Mouse (Mus musculus) hindbrain, postnatal 0 days (tissue): ENCODE results near the gene Hist4h4. TPM values are rescaled to one million over a fixed set of nuclear protein-coding genes. Genes with fewer than 3 reads are reported as not detected.

Experiments
- ATAC-seq: fragments of 200-750 bp; cut with Nextera tagmentation; 2 replicates; pipeline ENCODE4 v1.8.0; 2017; ENCODE audit warnings: mild to moderate bottlenecking, moderate TSS enrichment, moderate library complexity
- DNase-seq: peaks from one replicate; pipeline ENCODE4 v3.0.0-alpha.2; 2015; ENCODE audit warnings: low spot score
- H3K27ac ChIP-seq: fragments of 300-500 bp; sonication (generic); 2 replicates; pipeline ENCODE4 v1.5.1; 2014; ENCODE audit warnings: mild to moderate bottlenecking
- H3K27me3 ChIP-seq: fragments of 300-500 bp; sonication (generic); 2 replicates; pipeline ENCODE4 v1.6.1; 2014; ENCODE audit warnings: low read length, mixed read lengths; ENCODE audit not compliant: insufficient read depth
- H3K36me3 ChIP-seq: fragments of 300-500 bp; sonication (generic); 2 replicates; pipeline ENCODE4 v1.6.1; 2014; ENCODE audit warnings: low read length, mixed read lengths; ENCODE audit not compliant: insufficient read depth
- H3K4me1 ChIP-seq: fragments of 300-500 bp; sonication (generic); 2 replicates; pipeline ENCODE4 v1.6.1; 2014; ENCODE audit warnings: antibody characterized with exemption, low read length, mixed read lengths; ENCODE audit not compliant: insufficient read depth
- H3K4me2 ChIP-seq: fragments of 300-500 bp; sonication (generic); 2 replicates; pipeline ENCODE4 v1.6.1; 2014; ENCODE audit warnings: low read depth, mild to moderate bottlenecking, low read length, moderate library complexity, mixed read lengths
- H3K4me3 ChIP-seq: fragments of 300-500 bp; sonication (generic); 2 replicates; pipeline ENCODE4 v1.5.1; 2014; ENCODE audit warnings: low read length
- H3K9ac ChIP-seq: fragments of 300-500 bp; sonication (generic); replicated peaks from 2 replicates; pipeline ENCODE4 v1.6.1; 2014; ENCODE audit warnings: mild to moderate bottlenecking, low read length, moderate library complexity, mixed read lengths
- H3K9me3 ChIP-seq: fragments of 300-500 bp; sonication (generic); 2 replicates; pipeline ENCODE4 v1.6.1; 2016; ENCODE audit warnings: low read length, mixed read lengths
- CTCF ChIP-seq: IDR thresholded peaks from 2 replicates; pipeline ENCODE4 v1.5.1; 2016; ENCODE audit warnings: antibody characterized with exemption, control low read depth, low read depth
- WGBS: fragments of 180-500 bp; shearing (Covaris S2); extraction: QIAGEN DNeasy Blood & Tissue Kit; methylation state at CpG from one replicate; pipeline ENCODE4 v1.1.7; 2014; 5-methylcytosine and 5-hydroxymethylcytosine counted together
- polyA plus RNA-seq: library from polyadenylated mRNA; unstranded; fragments of >200 nt; fragmentation: Nextera tagmentation; extraction: Ambion mirVana; gene quantifications from 2 replicates; pipeline ENCODE4 v1.2.1, GENCODE M21; 2015
- total RNA-seq: library from RNA; depleted of rRNA; stranded (reverse); fragments of >200 nt; gene quantifications from 2 replicates; pipeline ENCODE4 v1.2.3, GENCODE M21; 2014; rRNA removed

Gene Hist4h4
- total RNA-seq (80.5 and 164 TPM in 2 replicates), polyA plus RNA-seq (0.39 and 0.47 TPM in 2 replicates)

DNA sequence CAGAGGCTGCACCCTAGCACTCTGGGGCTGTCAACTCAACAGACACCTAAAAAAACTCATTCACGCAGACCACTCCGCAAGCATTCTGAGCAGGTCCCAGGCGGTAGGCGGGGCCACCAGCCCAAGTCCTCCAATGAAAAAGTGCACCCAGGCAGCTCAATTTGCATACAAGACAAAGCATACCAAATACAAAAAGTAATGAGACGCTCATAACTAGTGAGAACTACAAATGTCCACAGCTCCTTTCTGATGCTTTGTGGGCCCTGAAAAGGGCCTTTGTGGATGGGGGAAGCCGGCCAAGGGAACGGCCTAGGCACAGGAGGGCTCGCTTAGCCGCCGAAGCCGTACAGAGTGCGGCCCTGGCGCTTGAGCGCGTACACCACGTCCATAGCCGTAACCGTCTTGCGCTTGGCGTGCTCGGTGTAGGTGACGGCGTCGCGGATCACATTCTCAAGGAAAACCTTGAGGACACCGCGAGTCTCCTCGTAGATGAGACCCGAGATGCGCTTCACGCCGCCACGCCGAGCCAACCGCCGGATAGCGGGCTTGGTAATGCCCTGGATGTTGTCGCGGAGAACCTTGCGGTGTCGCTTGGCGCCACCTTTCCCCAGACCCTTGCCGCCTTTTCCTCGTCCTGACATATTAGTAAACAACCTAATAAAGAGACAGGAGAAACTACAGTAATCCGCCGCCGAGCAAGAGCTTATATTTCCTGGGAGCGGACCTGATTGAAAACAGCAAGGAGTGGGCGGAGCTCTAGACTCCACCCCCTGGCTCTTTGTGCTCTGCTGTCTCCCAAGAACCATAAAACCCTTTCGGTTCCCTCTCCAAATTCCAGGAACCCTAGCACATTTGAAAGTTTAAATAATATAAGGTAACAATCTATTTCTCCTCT lies at the start of gene Hist4h4:
Gene Hist4h4 (minus strand): TSS at position 677 of the 895 bp plus-strand sequence.
- no peak for TF ChIP-seq CTCF
- peaks cover 3% of the 10 kb centered on the region; the same call in 1 of the 2 replicates for H3K4me1 ChIP-seq
- peak within 1 kb of the TSS; percentile 82 for H3K4me3 ChIP-seq
- H3K27me3 ChIP-seq = no peaks in the 10 kb centered on the region
- no peaks in the 10 kb centered on the region for H3K36me3 ChIP-seq
- no peaks in the 10 kb centered on the region for H3K9me3 ChIP-seq
- peak within 1 kb of the TSS; percentile 83 for H3K9ac ChIP-seq
- WGBS = under 1% methylated on average over 50 of the region's 50 CpGs
- H3K4me2 ChIP-seq = peak within 1 kb of the TSS; percentile 84
- H3K27ac ChIP-seq = peak within 1 kb of the TSS; percentile 99
- ATAC-seq (peak; percentile 73), DNase-seq (peak; percentile 94)

DNA sequence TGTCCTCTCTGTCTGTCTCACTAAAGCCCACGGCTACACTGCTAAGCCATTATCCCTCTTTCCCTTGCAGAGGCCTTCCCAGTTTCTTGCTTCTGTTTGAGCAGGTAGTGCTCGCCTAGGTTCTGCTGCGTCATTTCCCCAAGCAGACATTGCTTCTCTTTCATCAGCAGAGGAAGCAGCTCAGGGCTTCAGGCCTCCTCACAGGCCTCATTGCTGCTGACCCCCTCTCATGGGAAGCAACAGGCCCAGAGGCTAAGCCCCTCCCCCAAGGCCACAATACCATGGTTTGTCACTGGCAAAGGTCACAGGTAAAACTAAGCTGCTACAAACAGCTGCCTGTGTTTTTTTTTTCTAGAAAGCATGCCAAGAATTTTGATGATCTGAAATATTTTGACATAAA lies 48.5 kb upstream of the Hist4h4 start:
- Histone ChIP-seq H3K9me3 (no peaks in the 10 kb centered on the region), H3K4me1 (no peaks in the 10 kb centered on the region), H3K27me3 (no peaks in the 10 kb centered on the region), H3K36me3 (no peaks in the 10 kb centered on the region), H3K4me3 (no peak overlapping the region), H3K4me2 (no peak overlapping the region), H3K9ac (no peak overlapping the region), H3K27ac (peak overlapping the region; percentile 17)
- TF ChIP-seq CTCF = no peak
- DNase-seq (peak; percentile 3), ATAC-seq (no peak)
- WGBS = 57% methylated on average over 3 of the region's 3 CpGs

DNA sequence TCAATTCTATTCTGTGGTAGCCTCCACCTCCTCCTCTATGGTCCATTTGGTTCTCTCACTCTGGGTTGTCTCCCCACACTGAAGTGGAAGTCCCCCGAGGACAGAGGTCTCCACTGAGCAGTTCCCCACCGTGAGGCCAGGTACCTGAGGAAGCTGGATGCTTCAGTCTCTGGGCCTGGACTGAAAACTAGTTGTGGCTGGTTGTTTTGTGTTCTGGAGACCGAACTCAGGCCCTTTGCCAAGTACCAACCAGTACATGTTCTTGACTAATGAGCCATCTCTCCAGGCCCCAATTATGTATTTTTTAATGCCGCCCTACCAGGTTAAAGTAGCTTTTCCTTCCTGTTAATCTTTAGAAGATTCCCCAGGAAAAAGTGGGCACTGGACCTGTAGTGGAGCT lies 48.1 kb upstream of the Hist4h4 start:
- ATAC-seq (no peak), DNase-seq (no peak)
- no peak for TF ChIP-seq CTCF
- H3K4me2 ChIP-seq = no peak overlapping the region
- 72% methylated on average over 4 of the region's 4 CpGs for WGBS
- no peaks in the 10 kb centered on the region for H3K36me3 ChIP-seq
- H3K27ac ChIP-seq = peak overlapping the region; percentile 17; the same call in 1 of the 2 replicates
- no peaks in the 10 kb centered on the region for H3K9me3 ChIP-seq
- no peak overlapping the region for H3K9ac ChIP-seq
- no peaks in the 10 kb centered on the region for H3K27me3 ChIP-seq
- H3K4me1 ChIP-seq = no peaks in the 10 kb centered on the region
- H3K4me3 ChIP-seq = no peak overlapping the region

DNA sequence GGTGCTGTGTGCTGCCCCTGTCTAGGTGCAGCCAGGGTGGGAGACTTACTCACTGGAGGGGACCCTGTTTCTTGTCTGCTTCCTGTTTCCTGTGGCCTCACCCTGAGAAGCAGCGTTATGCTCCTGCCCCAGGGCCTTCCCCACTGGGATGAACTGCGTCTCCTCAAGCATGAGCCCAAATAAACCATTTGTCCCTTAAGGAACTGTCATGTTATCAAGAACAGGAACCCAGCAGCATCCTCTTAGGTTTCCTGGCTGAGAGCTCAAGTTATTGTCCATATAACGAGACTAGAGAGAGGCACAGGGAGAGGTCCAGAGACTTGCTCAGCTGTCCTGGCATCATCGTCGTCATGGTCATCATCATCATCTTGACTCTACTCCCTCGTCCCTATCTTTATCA lies 46.1 kb upstream of the Hist4h4 start:
- TF ChIP-seq CTCF = no peak
- WGBS = 79% methylated on average over 6 of the region's 6 CpGs
- no peak for DNase-seq

DNA sequence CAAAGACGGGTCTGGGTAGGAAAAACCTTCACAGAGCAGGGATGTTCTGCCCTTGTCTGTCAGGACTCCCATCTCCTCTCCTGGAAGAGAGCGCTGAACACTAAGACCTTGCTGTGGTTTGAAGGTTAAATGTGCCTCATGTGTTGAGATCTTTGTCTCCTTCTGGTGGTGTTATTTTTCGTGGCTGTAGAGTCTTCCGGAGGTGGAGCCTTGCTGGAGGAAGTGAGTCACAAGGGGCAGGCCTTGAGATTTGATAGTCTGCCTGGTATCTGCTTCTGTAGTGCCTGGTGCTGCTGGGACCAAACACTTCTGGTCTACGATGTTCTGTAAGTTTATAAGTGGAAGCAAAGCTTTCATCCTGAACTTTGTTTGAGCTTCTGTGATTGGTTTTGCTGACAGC lies 44.8 kb upstream of the Hist4h4 start:
- WGBS = 85% methylated on average over 5 of the region's 5 CpGs
- no peaks in the 10 kb centered on the region for H3K9me3 ChIP-seq
- no peaks in the 10 kb centered on the region for H3K4me1 ChIP-seq
- no peak overlapping the region for H3K27ac ChIP-seq
- DNase-seq (no peak), ATAC-seq (no peak)
- no peak overlapping the region for H3K9ac ChIP-seq
- H3K36me3 ChIP-seq = no peaks in the 10 kb centered on the region
- no peaks in the 10 kb centered on the region for H3K27me3 ChIP-seq
- no peak overlapping the region for H3K4me3 ChIP-seq
- H3K4me2 ChIP-seq = no peak overlapping the region
- TF ChIP-seq CTCF = no peak

More for the DNA sequence above, 46.1 kb upstream of the Hist4h4 start:
- H3K4me1 ChIP-seq = no peaks in the 10 kb centered on the region
- H3K36me3 ChIP-seq = no peaks in the 10 kb centered on the region
- no peak overlapping the region for H3K9ac ChIP-seq
- ATAC-seq = no peak
- H3K4me2 ChIP-seq = no peak overlapping the region
- H3K27ac ChIP-seq = no peak overlapping the region
- no peak overlapping the region for H3K4me3 ChIP-seq
- H3K27me3 ChIP-seq = no peaks in the 10 kb centered on the region
- H3K9me3 ChIP-seq = no peaks in the 10 kb centered on the region

DNA sequence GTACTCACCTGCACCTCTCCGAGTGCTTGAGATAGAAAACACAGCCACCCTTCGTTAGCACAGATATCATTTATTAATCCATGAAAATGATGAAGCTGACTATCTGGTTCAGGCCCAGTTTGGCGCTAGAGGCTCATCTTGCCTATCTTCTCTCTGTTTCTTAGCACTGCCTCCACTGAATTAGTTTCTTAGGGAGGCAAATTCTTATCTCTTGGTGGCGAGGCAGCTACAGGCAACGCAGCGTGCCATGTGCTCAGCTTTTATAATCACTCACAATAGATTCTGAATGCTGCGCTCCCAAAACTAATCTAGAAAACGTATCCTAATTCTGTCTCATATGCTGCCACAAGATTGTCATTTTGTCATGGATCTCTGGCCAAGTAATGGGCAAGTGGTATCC lies 44.2 kb upstream of the Hist4h4 start:
- no peaks in the 10 kb centered on the region for H3K27me3 ChIP-seq
- TF ChIP-seq CTCF = no peak
- no peak overlapping the region for H3K27ac ChIP-seq
- no peaks in the 10 kb centered on the region for H3K4me1 ChIP-seq
- H3K36me3 ChIP-seq = no peaks in the 10 kb centered on the region
- no peak for DNase-seq
- no peaks in the 10 kb centered on the region for H3K9me3 ChIP-seq
- H3K4me3 ChIP-seq = no peak overlapping the region
- no peak overlapping the region for H3K9ac ChIP-seq
- no peak for ATAC-seq
- H3K4me2 ChIP-seq = no peak overlapping the region
- 85% methylated on average over 8 of the region's 8 CpGs for WGBS

DNA sequence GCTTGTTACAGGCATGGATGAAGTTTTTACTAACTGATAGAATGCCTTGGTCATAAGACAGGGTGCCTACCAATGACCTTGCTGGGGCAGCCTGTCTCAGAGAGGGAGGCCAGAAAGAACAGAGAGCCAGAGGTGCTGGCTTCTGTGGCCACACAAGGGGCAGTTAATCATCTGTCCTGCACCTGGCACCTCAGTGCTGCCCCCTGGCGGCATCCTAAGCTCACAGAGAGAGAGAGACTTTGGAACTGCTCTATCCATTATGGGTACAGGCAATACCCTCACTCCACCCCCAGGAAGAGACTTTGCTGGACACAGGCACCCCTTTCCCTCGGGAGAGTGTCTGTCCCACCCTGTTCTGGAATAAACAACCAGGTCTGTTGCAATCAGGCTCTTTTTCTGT lies 43.6 kb upstream of the Hist4h4 start:
- H3K27me3 ChIP-seq = no peaks in the 10 kb centered on the region
- H3K27ac ChIP-seq = no peak overlapping the region
- no peak for ATAC-seq
- TF ChIP-seq CTCF = peak; percentile 61
- DNase-seq = peak; percentile 11
- no peak overlapping the region for H3K9ac ChIP-seq
- no peaks in the 10 kb centered on the region for H3K36me3 ChIP-seq
- H3K9me3 ChIP-seq = no peaks in the 10 kb centered on the region
- H3K4me2 ChIP-seq = no peak overlapping the region
- 21% methylated on average over 2 of the region's 2 CpGs for WGBS
- no peak overlapping the region for H3K4me3 ChIP-seq
- no peaks in the 10 kb centered on the region for H3K4me1 ChIP-seq
